Mouse (Mus musculus): ENCODE data around the gene Pla2g7.

GRCm38 (mm10) chr17:43563192-43563987 lies 4.5 kb upstream of the Pla2g7 start:
- TF ChIP-seq CTCF (IDR thresholded peaks at IDR 0.05; ENCODE audit: control insufficient read depth, insufficient read depth, insufficient replicate concordance, low read depth, low read length) (no peak), POLR2A (IDR thresholded peaks at IDR 0.05; ENCODE audit: control insufficient read depth, low read depth, low read length) (no peak)
